ENCODE assay signal across 21 mouse cellular contexts in the genomic region with DNA sequence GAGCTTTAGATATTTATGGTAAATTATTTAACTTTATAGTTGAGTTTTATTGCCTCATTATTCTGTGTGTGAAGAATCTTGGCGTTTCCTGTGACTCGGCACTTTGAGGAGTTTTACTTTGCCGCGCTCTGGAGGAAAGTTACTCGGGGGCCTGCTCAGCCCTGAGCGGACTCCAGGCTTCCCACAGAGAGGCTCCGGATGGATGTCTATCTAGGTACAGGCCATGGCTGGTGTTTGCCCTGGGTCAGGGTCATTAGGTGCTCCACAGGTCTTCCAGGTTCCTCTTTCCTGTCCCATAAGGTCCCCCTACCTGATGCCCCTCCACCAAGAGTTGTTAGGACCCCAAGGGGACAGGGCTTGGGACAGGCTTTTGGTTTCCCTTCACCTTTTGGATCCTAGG. TPM values are rescaled to one million over a fixed set of nuclear protein-coding genes. Genes with fewer than 3 reads are reported as not detected.
DNase-seq lines count a peak whose midpoint lies in the region; ATAC-seq and TF ChIP-seq lines count a peak whose summit lies in the region.
"Had no signal": no experiment of that assay in that cellular context is flagged by ENCODE, and none has a peak within 500 bp of the region (broad histone marks: within the 10 kb centered on the region; RNA-seq: fewer than 3 reads in every experiment).

No protein-coding gene starts in this region.

- no peak overlapping the region for H3K4me2 ChIP-seq in hindbrain, embryonic 12.5 days (replicated peaks)
- no peak overlapping the region for H3K4me2 ChIP-seq in hindbrain, embryonic 13.5 days
- H3K4me2 ChIP-seq in forebrain, postnatal 0 days (ENCODE audit: low read depth): no peak overlapping the region
- H3K4me2 ChIP-seq: limb, embryonic 13.5 days had no signal

- TF ChIP-seq EP300 in ES-Bruce4 (IDR thresholded peaks at IDR 0.05; ENCODE audit: insufficient read depth, low read depth, low read length): no peak

- 8% methylated on average over 7 of the region's 7 CpGs for WGBS in hindbrain, embryonic 12.5 days
- 7% methylated on average over 7 of the region's 7 CpGs for WGBS in hindbrain, embryonic 13.5 days
- WGBS in forebrain, postnatal 0 days: 10% methylated on average over 7 of the region's 7 CpGs

- peak; percentile 26; the same call in 1 of the 2 replicates for ATAC-seq in hindbrain, embryonic 12.5 days (ENCODE audit: low FRiP score)
- ATAC-seq in hindbrain, embryonic 13.5 days (ENCODE audit: low FRiP score): no peak
- ATAC-seq in forebrain, postnatal 0 days: peak; percentile 34; the same call in 1 of the 2 replicates
- ATAC-seq: inflammation-experienced regulatory T-cells, adult 6 months; liver, postnatal 0 days had no signal

- no peak for TF ChIP-seq CTCF in ES-Bruce4 (IDR thresholded peaks at IDR 0.05; ENCODE audit: low read depth, low read length)
- no peak for TF ChIP-seq CTCF in forebrain, postnatal 0 days (IDR thresholded peaks at IDR 0.05; ENCODE audit: low read depth)

- DNase-seq in embryo, embryonic 9.5 days (ENCODE audit: extremely low spot score): peak; percentile 18
- DNase-seq in forebrain, postnatal 0 days: no peak
- DNase-seq in testis, postnatal 14 days (ENCODE audit: low spot score): no peak
- no peak for DNase-seq in liver
- no peak for DNase-seq in urinary bladder, adult 18-20 months (ENCODE audit: low spot score in 2 of 2)
- DNase-seq: B cell, adult 2 months; cerebellum, adult 9-10 months; gastrocnemius, postnatal 36 days; heart, postnatal 10 days; kidney, postnatal 4 days; liver, postnatal 0 days; thymus, postnatal 25 days had no signal

- H3K9me3 ChIP-seq in hindbrain, embryonic 12.5 days (replicated peaks): no peaks in the 10 kb centered on the region
- no peaks in the 10 kb centered on the region for H3K9me3 ChIP-seq in hindbrain, embryonic 13.5 days
- no peaks in the 10 kb centered on the region for H3K9me3 ChIP-seq in ES-Bruce4 (replicated peaks; ENCODE audit: control insufficient read depth, insufficient read depth, low read length, poor library complexity, severe bottlenecking)
- no peaks in the 10 kb centered on the region for H3K9me3 ChIP-seq in forebrain, postnatal 0 days (ENCODE audit: low read length)
- H3K9me3 ChIP-seq: heart, embryonic 10.5 days; limb, embryonic 13.5 days; neural tube, embryonic 13.5 days had no signal

- no peak overlapping the region for H3K9ac ChIP-seq in hindbrain, embryonic 12.5 days
- H3K9ac ChIP-seq in hindbrain, embryonic 13.5 days: no peak overlapping the region
- H3K9ac ChIP-seq in ES-Bruce4 (ENCODE audit: low read depth, poor library complexity, severe bottlenecking): peak overlapping the region; percentile 37
- H3K9ac ChIP-seq in forebrain, postnatal 0 days: no peak overlapping the region
- H3K9ac ChIP-seq: limb, embryonic 13.5 days; liver, postnatal 0 days; neural tube, embryonic 13.5 days had no signal

- peaks cover 36% of the 10 kb centered on the region for H3K4me1 ChIP-seq in hindbrain, embryonic 12.5 days
- peaks cover 38% of the 10 kb centered on the region for H3K4me1 ChIP-seq in hindbrain, embryonic 13.5 days (replicated peaks)
- peaks cover 27% of the 10 kb centered on the region for H3K4me1 ChIP-seq in ES-Bruce4 (ENCODE audit: control insufficient read depth, insufficient read depth, low read length)
- peaks cover 4% of the 10 kb centered on the region; the same call in 1 of the 2 replicates for H3K4me1 ChIP-seq in forebrain, postnatal 0 days (ENCODE audit: insufficient read depth)

- no peak overlapping the region for H3K4me3 ChIP-seq in hindbrain, embryonic 12.5 days
- H3K4me3 ChIP-seq in hindbrain, embryonic 13.5 days: no peak overlapping the region
- 0 out of 2 replicates have a peak overlapping the region, but pooled peaks have one; percentile 11 for H3K4me3 ChIP-seq in ES-Bruce4 (ENCODE audit: low read depth, low read length)
- H3K4me3 ChIP-seq in forebrain, postnatal 0 days (ENCODE audit: low read depth, low read length): no peak overlapping the region
- H3K4me3 ChIP-seq: erythroblast, embryonic 14.5 days; heart, embryonic 10.5 days; limb, embryonic 13.5 days; neural tube, embryonic 13.5 days had no signal

- H3K36me3 ChIP-seq in hindbrain, embryonic 12.5 days: no peaks in the 10 kb centered on the region
- no peaks in the 10 kb centered on the region for H3K36me3 ChIP-seq in hindbrain, embryonic 13.5 days
- H3K36me3 ChIP-seq in ES-Bruce4 (ENCODE audit: control insufficient read depth, insufficient read depth, low read length, poor library complexity, severe bottlenecking): no peaks in the 10 kb centered on the region
- H3K36me3 ChIP-seq in forebrain, postnatal 0 days (ENCODE audit: insufficient read depth): no peaks in the 10 kb centered on the region
- H3K36me3 ChIP-seq: heart, embryonic 10.5 days; limb, embryonic 13.5 days; neural tube, embryonic 13.5 days had no signal

- H3K27ac ChIP-seq in hindbrain, embryonic 12.5 days: no peak overlapping the region
- no peak overlapping the region for H3K27ac ChIP-seq in hindbrain, embryonic 13.5 days
- H3K27ac ChIP-seq in ES-Bruce4 (ENCODE audit: insufficient read depth, low read length): peak overlapping the region; percentile 85
- H3K27ac ChIP-seq in forebrain, postnatal 0 days (ENCODE audit: low read depth, low read length): no peak overlapping the region
- H3K27ac ChIP-seq: heart, embryonic 10.5 days; limb, embryonic 13.5 days had no signal

- TF ChIP-seq POLR2A in ES-Bruce4 (IDR thresholded peaks at IDR 0.05; ENCODE audit: insufficient read depth, low read length): no peak

- H3K27me3 ChIP-seq in hindbrain, embryonic 12.5 days: peaks cover 46% of the 10 kb centered on the region
- H3K27me3 ChIP-seq in hindbrain, embryonic 13.5 days: peaks cover 55% of the 10 kb centered on the region
- H3K27me3 ChIP-seq in ES-Bruce4 (ENCODE audit: control insufficient read depth, insufficient read depth, low read length, poor library complexity, severe bottlenecking): no peaks in the 10 kb centered on the region
- H3K27me3 ChIP-seq in forebrain, postnatal 0 days (ENCODE audit: insufficient read depth, low read length): no peaks in the 10 kb centered on the region

RNA-seq across cellular contexts. Expression of a gene that starts 45.0 kb away (rescaled TPM):
- 3.7 and 3.8 TPM in 2 replicates for polyA plus RNA-seq in hindbrain, embryonic 12.5 days (2016; fragmentation: Nextera tagmentation; extraction: Ambion mirVana)
- 3.9 and 4.1 TPM in 2 replicates for polyA plus RNA-seq in hindbrain, embryonic 13.5 days (2015; fragmentation: Nextera tagmentation; extraction: Ambion mirVana)
- polyA plus RNA-seq in ES-Bruce4 (2011; ENCODE audit: insufficient read depth, insufficient read length, low read depth, missing spikeins): 10.3 and 12.5 TPM in 2 replicates
- total RNA-seq in forebrain, postnatal 0 days (2014; rRNA removed): 21.5 and 23.1 TPM in 2 replicates
- polyA plus RNA-seq in forebrain, postnatal 0 days (2015; fragmentation: Nextera tagmentation; extraction: Ambion mirVana): 2.8 and 4.3 TPM in 2 replicates
- total RNA-seq: megakaryocyte-erythroid progenitor cell, adult 5-6 weeks had no signal
- polyA plus RNA-seq: erythroblast, embryonic 14.5 days; inflammation-experienced regulatory T-cells, adult 6 months had no signal
